Mouse (Mus musculus) neural tube, embryonic 10.5 days (tissue): ENCODE measurements around the gene Slc9a3r2.

Experiments used
- DNase-seq: peaks from one replicate; pipeline ENCODE4 v3.0.0-alpha.2; 2017; ENCODE audit warnings: low spot score; ENCODE audit errors: extremely low spot score

Slc9a3r2 gene

DNA sequence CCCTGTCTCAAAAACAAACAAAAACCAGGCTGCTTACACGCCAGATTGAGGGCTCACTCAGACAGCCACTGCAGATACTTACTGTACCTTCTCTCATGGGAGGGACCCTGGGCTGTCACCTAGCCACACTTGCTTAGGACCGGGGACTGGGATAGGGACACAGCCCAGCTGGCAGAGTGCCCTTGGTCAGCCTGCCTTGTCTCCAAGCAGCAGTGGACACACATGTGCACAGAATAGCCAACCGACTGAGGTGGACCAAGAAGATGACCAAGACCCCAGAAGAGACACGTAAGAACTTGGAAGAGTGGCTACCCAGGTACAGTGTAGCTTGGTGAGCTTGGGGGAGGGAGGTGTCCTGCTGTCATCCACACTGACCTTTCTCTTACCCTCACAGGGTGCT, 11.9 kb downstream of the Slc9a3r2 start:
- no peak for DNase-seq

DNA sequence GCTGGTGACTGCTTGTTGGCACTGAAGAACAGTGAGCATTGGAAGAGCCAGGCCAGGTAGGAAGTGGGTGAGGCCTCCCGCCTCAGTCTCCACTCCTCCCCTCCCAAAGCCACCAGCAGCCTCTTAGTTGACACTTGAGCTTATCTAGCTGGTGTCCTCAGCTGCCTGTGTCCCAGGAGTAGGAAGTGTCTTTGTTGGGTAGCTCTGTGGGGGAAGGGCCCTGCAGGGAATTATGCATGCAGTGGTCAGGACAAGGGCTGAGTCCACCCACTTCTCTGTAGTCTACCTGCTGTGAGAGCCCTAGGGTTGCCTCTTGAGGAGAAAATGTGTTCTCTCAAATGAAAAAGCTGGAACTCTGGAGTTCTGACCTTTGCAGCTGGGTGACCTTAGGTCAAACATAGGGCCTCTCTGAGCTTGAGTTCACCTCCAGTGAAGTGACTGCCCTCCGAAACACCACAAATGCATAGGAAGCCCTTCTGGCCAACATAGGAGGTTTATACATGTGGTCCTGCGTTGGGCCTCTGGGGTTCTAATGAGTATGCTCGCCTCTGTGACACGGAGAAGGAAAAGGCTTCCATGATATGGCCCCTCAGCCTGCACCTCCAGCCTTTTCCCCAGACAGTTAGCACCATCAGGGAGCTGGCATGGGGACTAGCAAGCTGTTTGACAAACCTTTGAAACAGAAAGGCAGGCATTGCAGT, 13.2 kb downstream of the Slc9a3r2 start:
- DNase-seq: no peak

DNA sequence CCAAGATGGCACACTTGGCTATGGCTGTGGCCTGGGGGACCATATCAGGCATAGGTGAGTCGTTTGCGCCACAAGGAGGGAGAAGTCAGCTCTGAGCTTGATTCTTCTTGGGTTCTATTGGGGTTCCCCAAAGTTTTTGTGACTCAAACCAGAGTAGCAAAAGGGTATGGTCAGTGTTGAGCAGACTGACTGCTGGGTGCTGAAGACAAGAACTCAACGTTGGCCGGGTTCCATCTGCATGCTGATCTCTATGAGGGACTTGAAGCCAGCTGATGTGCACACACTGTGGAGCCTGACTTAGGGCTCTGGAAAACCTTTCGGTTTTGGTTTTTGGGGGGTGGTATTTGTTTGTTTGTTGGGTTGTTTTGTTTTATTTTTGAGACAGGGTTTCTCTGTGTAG, 14.4 kb downstream of the Slc9a3r2 start:
- no peak for DNase-seq

DNA sequence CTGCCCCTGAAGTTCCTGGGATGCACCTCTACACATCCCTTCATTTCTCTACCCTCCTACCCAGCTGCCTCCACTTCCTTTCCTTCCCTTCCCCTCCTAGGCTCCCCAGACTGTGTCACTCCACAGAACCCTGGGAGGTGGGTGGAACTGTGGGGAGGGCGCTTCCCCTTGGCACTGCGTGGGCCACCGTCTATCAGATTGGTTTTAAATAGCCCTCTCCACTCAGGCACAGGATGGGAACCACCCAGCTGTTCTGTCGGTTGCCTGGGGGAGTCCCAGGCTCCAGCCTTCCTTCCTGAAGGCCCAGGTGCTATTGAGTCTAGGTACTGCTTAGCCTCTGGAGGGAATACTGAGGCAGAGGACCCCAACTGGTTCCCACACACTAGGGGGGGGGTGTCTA, 15.1 kb downstream of the Slc9a3r2 start:
- no peak for DNase-seq

DNA sequence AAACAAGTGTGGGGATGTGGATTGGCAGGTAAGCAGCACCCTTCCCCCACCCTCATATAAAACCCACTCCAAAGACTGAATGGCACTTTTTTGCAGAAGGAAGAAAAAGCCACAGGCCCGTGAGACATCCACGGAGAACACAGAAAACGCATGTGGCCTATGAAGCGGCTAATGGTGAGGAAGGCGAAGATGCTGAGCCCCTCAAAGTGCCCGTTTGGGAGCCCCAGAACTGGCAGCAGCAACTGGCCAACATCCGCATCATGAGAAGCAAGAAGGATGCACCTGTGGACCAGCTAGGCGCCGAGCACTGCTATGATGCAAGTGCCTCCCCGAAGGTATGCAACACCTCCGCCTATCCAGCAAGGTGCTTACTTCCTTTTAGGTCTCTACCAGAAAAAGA, 16.3 kb downstream of the Slc9a3r2 start:
- DNase-seq: no peak

DNA sequence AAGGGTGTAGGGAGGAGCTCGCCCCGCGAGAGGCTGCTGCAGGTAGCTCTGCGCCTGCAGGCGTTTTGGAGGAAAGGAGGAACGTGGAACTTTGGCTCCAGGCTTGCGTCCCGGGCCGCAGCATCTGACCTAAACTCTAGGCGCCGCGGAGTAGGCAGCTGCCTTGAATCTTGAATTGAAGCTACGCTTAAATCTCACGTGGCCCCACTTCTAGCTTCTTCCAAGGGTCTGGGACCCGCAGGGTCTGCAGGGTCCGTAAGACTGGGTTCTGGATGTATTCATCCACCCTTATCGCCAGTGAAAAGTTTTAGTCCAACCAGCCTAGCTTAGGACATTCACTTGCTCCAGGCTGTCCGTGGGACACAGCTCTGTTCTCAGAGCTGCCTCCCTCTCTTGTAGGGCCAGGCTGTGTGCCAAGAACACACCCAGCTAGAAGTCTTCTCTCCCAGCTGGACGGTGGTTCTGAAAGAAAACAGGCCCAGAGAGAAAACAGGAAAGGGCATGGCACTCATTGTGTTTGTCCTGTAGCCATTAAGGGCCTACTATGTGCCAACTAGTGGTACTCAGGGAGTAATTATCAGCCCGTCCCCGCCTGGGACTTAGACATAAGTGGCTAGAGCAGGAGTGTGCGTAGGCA, 17.2 kb downstream of the Slc9a3r2 start:
- no peak for DNase-seq

DNA sequence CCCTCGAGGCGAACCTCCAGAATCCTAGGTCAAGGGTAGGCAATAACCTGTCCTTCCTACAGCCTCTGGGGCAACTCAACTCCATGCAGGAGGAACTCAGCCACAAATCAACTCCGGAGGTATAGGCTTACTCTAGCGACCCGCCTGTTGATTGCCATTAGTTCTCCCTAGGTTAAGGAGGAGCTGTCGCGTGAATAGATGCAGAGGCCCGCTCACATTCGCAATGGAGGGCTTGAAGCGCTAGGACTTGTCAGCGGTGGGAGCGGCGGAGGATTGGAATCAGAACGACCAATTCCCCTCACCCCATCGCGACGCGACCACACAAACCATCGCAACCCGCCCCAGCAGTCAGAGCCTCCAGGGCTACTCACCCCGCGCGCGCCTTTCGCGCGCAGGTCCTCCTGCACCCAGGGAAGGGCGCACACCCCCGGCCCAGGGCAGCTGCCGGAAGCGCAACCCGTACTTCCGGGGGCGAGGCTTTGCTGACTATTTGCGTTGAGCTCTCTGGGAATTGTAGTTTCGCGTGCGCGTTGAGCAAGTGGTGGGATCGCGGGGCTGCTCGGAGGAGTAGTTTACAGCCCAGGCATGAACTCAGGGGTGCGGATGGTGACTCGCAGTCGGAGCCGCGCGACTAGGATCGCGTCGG, 17.8 kb downstream of the Slc9a3r2 start, which contains the start of the genes Tsc2 and Nthl1:
Gene Tsc2, minus strand, starts transcription at position 464 of the 646 bp plus-strand sequence.
Gene Nthl1, plus strand, starts transcription at position 514 of the 646 bp plus-strand sequence.
- peak; percentile 87 for DNase-seq

DNA sequence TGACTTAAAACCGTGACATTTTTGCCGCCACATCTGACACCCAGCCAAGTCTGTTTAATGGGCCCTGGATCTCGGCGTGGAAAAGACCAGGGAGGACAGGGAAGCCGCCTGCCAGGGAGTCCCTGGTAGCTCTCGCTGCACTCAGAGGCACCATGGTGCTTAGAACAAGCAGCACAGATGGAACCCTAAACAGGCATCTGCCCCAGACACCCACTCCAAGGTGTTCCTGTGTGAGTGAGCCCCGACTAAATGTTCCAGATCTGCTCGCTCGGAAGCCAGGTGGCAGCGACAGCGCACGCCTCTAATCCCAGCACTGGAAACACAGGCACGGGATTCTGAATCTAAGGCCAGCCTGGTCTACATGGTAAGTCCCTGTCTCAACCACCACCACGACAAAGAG, 20.1 kb downstream of the Slc9a3r2 start:
- no peak for DNase-seq

DNA sequence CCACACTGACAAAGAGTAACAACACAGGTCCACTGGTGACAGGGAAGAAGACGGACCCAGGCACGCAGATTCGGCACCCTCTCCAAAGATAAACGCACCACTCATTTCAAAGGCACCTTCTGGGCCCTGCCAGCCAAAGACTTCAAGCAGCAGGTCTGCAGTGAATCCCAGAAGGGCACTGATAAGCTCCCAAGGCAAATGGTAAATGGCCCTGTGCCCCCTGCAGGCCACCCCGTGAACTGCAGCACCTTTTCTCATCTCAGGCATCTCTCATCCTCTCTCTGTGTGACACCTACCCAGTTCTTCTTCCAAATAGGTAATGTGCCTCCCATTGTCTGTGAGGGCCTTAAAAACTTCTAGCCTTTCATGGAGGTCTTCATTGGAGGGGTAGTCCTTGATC, 21.5 kb downstream of the Slc9a3r2 start:
- peak; percentile 78 for DNase-seq

DNA sequence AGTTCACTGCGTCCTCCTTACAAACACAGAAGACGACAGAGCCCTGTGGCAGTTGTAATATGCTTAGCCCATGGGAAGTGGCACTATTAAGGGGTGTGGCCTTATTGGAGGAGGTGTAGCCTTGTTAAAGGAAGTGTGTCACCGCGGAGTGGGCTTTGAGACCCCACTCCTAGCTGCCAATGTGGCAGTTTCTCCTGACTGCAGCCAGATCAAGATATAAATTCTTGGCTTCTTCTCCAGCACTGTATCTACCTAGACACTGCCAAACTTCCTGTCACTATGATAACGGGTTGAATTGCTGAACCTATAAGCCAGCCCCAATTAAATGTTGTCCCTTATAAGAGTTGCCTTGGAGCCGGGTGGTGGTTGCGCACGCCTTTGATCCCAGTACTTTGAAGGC, 24.7 kb downstream of the Slc9a3r2 start:
- no peak for DNase-seq

DNA sequence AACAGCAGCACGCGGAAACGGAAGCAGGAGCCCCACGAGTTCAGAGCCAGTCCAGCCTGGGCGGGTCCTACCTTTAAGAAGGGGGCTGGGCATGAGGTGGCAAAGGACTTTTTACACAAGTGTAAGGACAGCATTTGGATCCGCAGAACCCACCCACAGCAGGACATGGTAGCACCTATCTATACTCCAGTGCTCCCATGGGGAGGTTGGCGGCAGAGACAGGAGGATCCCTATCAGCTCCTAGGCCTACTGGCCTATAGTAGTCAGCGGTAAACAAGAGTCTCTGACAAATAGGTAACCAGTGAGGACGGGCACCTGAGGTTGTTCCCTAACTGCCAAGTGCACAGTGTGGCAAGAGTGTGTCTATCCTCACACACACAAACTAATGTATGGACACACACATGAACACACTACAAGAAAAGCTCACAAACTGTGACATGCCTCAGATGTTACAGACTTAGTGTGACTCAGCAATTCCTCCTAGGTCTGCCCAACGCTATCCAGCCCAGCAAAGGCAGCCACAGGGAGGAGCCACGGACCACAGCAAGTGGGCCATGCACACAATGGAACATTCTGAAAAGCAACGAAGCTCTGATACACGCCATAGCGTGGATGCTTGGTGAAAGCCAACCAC, 32.4 kb downstream of the Slc9a3r2 start:
- no peak for DNase-seq

DNA sequence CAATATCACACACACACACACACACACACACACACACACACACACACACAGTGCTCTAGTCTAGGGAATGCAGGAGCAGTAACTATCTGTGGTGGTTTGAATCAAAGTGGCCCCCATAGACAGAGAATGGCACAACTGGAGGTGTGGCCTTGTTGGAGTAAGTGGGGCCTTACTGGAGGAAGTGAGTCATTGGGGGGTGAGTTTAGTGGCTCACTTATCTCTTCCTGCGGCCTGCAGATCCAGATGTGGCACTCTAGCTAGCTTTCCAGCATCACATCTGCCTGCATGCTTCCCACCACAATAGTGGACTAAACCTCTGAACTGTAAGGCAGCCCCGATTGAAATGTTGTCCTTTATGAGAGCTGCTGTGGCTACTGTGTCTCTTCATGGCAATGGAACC, 39.4 kb downstream of the Slc9a3r2 start:
- no peak for DNase-seq

DNA sequence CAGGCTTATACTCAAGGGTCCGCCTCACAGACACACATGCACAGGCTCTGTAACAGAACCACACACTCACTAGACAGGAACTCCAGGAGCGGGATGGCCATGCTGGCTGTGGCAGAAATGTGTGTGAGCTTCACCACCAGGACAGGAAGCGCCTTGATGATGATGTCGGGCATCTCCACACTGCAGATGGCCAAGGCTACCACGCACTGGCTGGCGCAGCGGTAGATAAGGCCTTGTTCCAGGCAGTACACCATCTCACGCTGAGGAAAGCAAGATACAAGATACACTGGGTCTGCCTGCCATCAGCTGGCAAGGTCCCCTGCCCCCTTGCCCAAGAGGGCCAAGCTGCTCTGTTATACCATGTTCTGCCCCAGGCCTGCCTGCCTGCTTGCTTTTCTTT, 41.3 kb downstream of the Slc9a3r2 start:
- no peak for DNase-seq

DNA sequence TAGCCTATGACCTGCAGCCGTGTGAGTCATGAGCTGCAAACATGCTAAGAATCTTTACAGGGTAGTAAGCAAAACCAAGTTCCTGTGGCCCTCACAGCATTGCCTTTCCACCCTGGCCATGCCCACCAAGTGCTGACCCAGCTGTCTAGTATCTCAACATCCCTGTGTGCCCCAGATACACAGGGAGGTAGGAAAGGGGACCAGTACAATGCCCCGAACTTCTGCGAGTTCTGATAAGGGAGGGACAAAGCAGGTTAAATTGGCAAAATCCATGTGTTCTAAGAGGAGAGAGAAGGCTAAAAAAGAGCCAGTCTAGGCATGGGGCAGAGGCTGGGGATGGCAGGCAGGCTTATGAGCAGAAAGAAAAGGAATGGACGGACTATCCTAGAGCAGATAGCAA, 41.8 kb downstream of the Slc9a3r2 start:
- no peak for DNase-seq

DNA sequence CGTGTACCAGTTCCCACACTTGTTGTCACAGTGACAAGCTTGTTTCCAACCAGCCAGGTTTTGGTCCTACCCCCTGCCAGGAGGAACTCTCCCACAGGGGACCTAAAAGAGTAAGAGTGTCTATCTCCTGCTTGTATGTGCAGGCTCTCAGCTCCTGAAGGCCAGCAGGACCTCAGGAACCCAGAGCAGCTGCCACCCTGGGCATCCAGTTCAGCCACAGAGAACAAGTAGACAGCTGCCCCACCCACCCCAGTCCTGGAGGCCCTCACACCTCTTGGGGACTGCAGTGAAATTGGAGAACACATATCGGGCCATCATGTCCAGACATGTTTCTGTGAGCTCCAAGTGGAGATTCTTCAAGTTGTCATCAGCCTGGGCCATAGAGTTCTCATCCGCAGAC, 45.6 kb downstream of the Slc9a3r2 start:
- DNase-seq: no peak

DNA sequence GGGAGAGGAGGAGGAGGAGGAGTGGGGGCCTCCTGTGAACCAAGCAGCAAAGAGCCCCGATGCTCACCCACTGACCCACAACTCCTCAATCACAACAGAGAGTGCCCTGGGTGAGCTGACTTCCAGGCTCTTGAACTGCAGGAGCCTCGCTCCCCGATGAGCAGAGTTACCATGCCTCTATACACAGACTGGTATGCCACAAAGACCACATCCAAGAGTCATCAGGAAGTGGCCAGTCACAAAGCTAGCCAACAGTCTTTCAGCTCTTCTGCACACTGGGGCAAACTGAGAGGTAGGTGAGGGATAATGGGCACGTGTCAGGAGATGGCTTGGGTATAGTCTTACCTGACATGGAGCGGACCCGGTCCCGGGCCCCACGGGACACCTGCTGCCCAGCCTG, 46.2 kb downstream of the Slc9a3r2 start:
- DNase-seq: no peak

DNA sequence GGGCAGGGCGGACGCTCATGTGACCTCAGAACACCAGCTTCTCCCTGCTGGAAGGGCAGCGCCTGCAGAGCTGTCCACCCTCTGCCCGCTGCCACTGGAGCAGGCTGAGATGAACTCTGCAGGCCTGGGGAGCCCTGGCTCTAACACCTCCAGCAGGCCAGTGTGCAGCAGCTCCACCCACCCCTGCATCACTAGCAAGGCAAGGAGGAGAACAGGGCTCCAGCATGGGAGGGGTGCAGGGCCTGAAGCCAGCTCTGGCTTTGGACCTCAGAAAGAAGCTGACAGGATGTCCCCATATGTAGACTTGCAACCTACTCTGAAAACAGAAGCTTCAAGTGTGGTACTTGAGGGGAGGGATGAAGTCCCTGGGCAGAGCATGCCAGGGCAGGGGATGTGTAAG, 49.6 kb downstream of the Slc9a3r2 start:
- no peak for DNase-seq

DNA sequence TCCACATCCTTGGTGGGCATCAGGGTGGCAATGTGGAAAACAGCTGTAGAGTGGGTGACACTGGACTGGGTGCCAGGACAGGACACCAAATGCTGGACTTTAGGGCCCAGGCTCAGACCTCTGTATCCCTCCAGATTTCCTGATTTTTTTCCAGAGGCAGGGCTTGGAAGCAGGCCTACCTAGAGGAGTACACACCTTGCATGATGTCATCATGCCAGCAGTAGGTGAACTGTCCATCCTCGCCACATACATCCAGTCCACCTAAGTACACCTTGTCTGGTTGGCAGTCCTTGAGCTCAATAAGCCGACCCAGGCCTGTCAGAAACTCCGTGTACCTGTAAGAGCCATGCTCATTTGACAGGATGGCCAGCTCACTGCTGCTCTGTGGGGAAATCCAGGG, 52.1 kb downstream of the Slc9a3r2 start:
- no peak for DNase-seq

DNA sequence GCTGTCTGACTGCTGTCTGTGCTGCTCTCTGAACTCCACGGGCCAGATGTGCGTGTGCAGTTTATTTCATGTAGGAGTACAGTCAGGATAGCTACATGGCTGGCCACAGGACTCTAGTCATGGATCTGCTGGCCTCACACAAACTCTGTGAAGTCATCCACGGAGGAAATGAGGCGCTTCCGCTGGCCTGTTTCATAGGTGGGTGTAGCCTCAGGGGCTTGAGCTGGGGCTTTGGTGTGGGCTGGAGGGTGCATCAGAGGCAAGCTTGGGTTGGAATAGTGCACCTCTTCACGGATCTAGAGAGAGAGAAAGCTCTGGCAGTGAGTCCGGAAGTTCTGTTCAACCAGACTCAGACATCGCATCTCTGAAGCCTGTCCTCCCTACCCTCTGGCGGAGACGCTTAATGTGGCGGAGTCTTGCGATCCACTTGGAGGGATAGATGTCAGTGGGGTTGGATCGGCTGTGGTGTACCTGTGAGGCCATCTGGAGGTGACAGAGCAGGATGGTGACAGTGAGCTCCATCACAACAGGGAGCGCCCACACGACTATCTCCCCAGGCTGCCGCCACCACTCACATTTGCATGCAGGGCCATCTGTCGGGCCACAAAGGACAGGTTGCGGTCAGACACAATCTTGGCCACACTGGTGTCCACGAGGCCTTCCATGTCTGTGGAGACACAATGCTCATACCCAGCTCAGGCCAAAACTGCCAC, 53.5 kb downstream of the Slc9a3r2 start:
- DNase-seq: no peak

DNA sequence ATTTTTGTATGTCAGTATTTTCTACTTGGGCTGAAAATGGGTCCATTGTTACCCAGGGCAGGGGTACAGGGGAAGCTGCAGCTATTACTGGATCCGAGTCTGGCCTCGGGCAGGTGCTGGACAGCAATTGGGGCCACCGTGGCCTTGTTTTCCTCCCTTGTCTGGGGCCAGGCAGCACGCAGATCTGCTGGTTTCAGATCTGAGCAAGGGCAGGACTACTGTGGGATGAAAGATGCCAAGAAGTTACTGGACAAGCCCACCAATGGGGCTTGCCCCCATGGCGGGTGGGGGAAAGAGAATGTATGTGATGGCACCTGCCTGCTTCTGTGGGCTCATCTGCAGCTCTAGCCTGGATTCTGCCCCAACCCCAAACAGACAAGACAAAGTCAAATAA, 54.1 kb downstream of the Slc9a3r2 start:
- DNase-seq: no peak
